Mouse (Mus musculus) neural tube, embryonic 15.5 days (tissue): ENCODE results near the gene Chst11. TPM values are rescaled to one million over a fixed set of nuclear protein-coding genes. Genes with fewer than 3 reads are reported as not detected.

Source experiments
- ATAC-seq: fragments of 200-750 bp; cut with Nextera tagmentation; 2 replicates; pipeline ENCODE4 v1.8.0; 2017; ENCODE audit warnings: mild to moderate bottlenecking, moderate TSS enrichment, moderate library complexity; ENCODE audit not compliant: low FRiP score
- H3K27ac ChIP-seq: fragments of 300-500 bp; sonication (generic); replicated peaks from 2 replicates; pipeline ENCODE4 v1.5.1; 2015; ENCODE audit warnings: mild to moderate bottlenecking, inconsistent platforms
- H3K27me3 ChIP-seq: fragments of 300-500 bp; sonication (generic); replicated peaks from 2 replicates; pipeline ENCODE4 v1.6.1; 2015; ENCODE audit warnings: inconsistent platforms
- H3K36me3 ChIP-seq: fragments of 300-500 bp; sonication (generic); 2 replicates; pipeline ENCODE4 v1.6.1; 2015; ENCODE audit warnings: inconsistent platforms
- H3K4me1 ChIP-seq: fragments of 300-500 bp; sonication (generic); 2 replicates; pipeline ENCODE4 v1.6.1; 2015; ENCODE audit warnings: inconsistent platforms
- H3K4me2 ChIP-seq: fragments of 300-500 bp; sonication (generic); 2 replicates; pipeline ENCODE4 v1.6.1; 2015; ENCODE audit warnings: inconsistent platforms, mild to moderate bottlenecking, moderate library complexity
- H3K4me3 ChIP-seq: fragments of 300-500 bp; sonication (generic); replicated peaks from 2 replicates; pipeline ENCODE4 v1.5.1; 2015; ENCODE audit warnings: mild to moderate bottlenecking, inconsistent platforms
- H3K9ac ChIP-seq: fragments of 300-500 bp; sonication (generic); replicated peaks from 2 replicates; pipeline ENCODE4 v1.6.1; 2015; ENCODE audit warnings: mild to moderate bottlenecking, inconsistent platforms
- H3K9me3 ChIP-seq: fragments of 300-500 bp; sonication (generic); replicated peaks from 2 replicates; pipeline ENCODE4 v1.6.1; 2016; ENCODE audit warnings: inconsistent platforms
- WGBS: fragments of 180-500 bp; shearing (Covaris S2); methylation state at CpG from one replicate; pipeline ENCODE4 v1.1.7; 2015; ENCODE audit warnings: mixed read lengths; 5-methylcytosine and 5-hydroxymethylcytosine counted together
- polyA plus RNA-seq: library from polyadenylated mRNA; unstranded; fragments of >200 nt; fragmentation: Nextera tagmentation; extraction: Ambion mirVana; gene quantifications from 2 replicates; pipeline ENCODE4 v1.2.1, GENCODE M21; 2015

The Chst11 gene
- polyA plus RNA-seq, 1 experiment from 2014 or later: 4.1 TPM

DNA sequence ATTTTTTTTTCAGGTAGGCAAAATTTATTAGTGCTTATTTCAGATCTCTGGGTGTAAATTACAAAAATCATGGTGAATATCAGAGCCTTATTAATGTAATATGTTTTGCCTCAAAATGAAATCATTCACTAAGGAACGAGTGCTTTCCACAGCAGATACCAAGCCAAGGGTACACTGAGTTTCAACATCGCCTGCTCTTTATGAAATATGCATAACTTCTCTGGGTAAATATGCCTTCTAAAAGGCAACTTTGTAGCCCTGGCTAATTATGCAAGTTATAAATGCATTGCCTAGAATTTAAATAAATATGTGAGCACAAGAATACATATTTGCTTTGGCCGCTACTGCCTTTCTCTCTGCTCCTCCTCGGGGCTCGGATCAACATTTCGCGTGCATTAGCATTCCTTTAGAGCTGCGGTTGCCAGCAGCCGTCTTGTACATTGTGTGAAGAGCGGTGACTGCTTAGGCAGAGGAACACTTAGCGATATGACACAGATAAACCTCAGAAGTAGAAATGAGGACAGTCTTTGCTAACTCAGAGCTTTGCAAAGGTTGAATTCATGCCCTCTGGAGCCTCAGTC lies 256.9 kb downstream of the Chst11 start:
- 51% methylated on average over 11 of the region's 11 CpGs for WGBS
- H3K36me3 ChIP-seq: no peaks in the 10 kb centered on the region
- ATAC-seq: no peak
- H3K4me3 ChIP-seq: no peak overlapping the region
- no peaks in the 10 kb centered on the region for H3K9me3 ChIP-seq
- no peak overlapping the region for H3K9ac ChIP-seq
- H3K4me1 ChIP-seq: peaks cover 12% of the 10 kb centered on the region
- H3K27me3 ChIP-seq: no peaks in the 10 kb centered on the region
- H3K27ac ChIP-seq: 0 out of 2 replicates have a peak overlapping the region, but pooled peaks have one; percentile 5
- no peak overlapping the region for H3K4me2 ChIP-seq

- no peaks in the 10 kb centered on the region for H3K36me3 ChIP-seq
- no peak overlapping the region for H3K9ac ChIP-seq
- no peak overlapping the region for H3K4me2 ChIP-seq
- H3K9me3 ChIP-seq: no peaks in the 10 kb centered on the region
- no peaks in the 10 kb centered on the region for H3K27me3 ChIP-seq
- ATAC-seq: no peak
- H3K4me1 ChIP-seq: peaks cover 12% of the 10 kb centered on the region
- no peak overlapping the region for H3K27ac ChIP-seq
- 73% methylated on average over 6 of the region's 6 CpGs for WGBS
- H3K4me3 ChIP-seq: no peak overlapping the region
Measured at GRCm38 (mm10) chr10:83244131-83244530, 258.8 kb downstream of the Chst11 start.

Other genes with a start within 250 kb of the Chst11 start
- gene Nfyb, start 221.4 kb upstream of the Chst11 start, polyA plus RNA-seq: 35.9 and 38.5 TPM in 2 replicates
- gene Txnrd1, start 151.5 kb upstream of the Chst11 start, polyA plus RNA-seq: 89.1 and 94.5 TPM in 2 replicates
- gene Eid3, start 118.9 kb upstream of the Chst11 start, polyA plus RNA-seq: 0.14 and 0.58 TPM in 2 replicates